Mouse (Mus musculus): ENCODE results near the gene Ankrd28. TPM values are rescaled to one million over a fixed set of nuclear protein-coding genes. Genes with fewer than 3 reads are reported as not detected.

Gene Ankrd28
- polyA plus RNA-seq, 1 experiment, result 6.5 TPM

GRCm38 (mm10) chr14:31790797-31791196 lies 39.7 kb downstream of the Ankrd28 start:
- no peak overlapping the region for H3ac ChIP-seq (ENCODE audit: control insufficient read depth, insufficient read length)

GRCm38 (mm10) chr14:31786906-31787305 lies 43.5 kb downstream of the Ankrd28 start:
- no peak overlapping the region for H3ac ChIP-seq (ENCODE audit: control insufficient read depth, insufficient read length)
- peak overlapping the region; percentile 61 for H3K4me2 ChIP-seq (ENCODE audit: low read depth)
- peaks cover 40% of the 10 kb centered on the region for H3K79me2 ChIP-seq (ENCODE audit: control insufficient read depth, insufficient read depth)
- no peaks in the 10 kb centered on the region for H3K27me3 ChIP-seq (ENCODE audit: control insufficient read depth, insufficient read depth, insufficient read length)
- H3K36me3 ChIP-seq (ENCODE audit: control insufficient read depth, insufficient read depth), result no peaks in the 10 kb centered on the region
- TF ChIP-seq USF1 (IDR thresholded peaks at IDR 0.05; ENCODE audit: low read depth) (no peak), CEBPB (IDR thresholded peaks at IDR 0.05; ENCODE audit: insufficient read depth, poor library complexity, severe bottlenecking) (no peak), SRF (IDR thresholded peaks at IDR 0.05; ENCODE audit: control insufficient read depth, insufficient read length, low read depth) (no peak), E2F4 (IDR thresholded peaks at IDR 0.05; ENCODE audit: insufficient read depth) (no peak), MAX (IDR thresholded peaks at IDR 0.05; ENCODE audit: low read depth) (no peak), POLR2AphosphoS2 (IDR thresholded peaks at IDR 0.05; ENCODE audit: insufficient read length, low read depth) (no peak), REST (IDR thresholded peaks at IDR 0.05; ENCODE audit: insufficient read depth, insufficient read length) (no peak), POLR2A (IDR thresholded peaks at IDR 0.05; ENCODE audit: insufficient read length, low read depth) (no peak), MYOD1 (IDR thresholded peaks at IDR 0.05; ENCODE audit: control insufficient read depth in 1 of 3, insufficient read length in 2 of 3, low read depth in 2 of 3) (no peak), TCF12 (IDR thresholded peaks at IDR 0.05; ENCODE audit: insufficient read depth, poor library complexity, severe bottlenecking) (no peak), MYOG (IDR thresholded peaks at IDR 0.05; ENCODE audit: control insufficient read depth in 1 of 3, insufficient read depth in 1 of 3, insufficient read length in 2 of 3, low read depth in 2 of 3) (no peak), TCF3 (IDR thresholded peaks at IDR 0.05; ENCODE audit: insufficient read length, low read depth) (no peak)
- H3K4me3 ChIP-seq, result no peak overlapping the region

More at GRCm38 (mm10) chr14:31790797-31791196, 39.7 kb downstream of the Ankrd28 start:
- Histone ChIP-seq H3K4me2 (ENCODE audit: low read depth) (no peak overlapping the region), H3K4me3 (no peak overlapping the region), H3K79me2 (ENCODE audit: control insufficient read depth, insufficient read depth) (peaks cover 17% of the 10 kb centered on the region), H3K27me3 (ENCODE audit: control insufficient read depth, insufficient read depth, insufficient read length) (no peaks in the 10 kb centered on the region), H3K36me3 (ENCODE audit: control insufficient read depth, insufficient read depth) (no peaks in the 10 kb centered on the region)
- TF ChIP-seq POLR2A (IDR thresholded peaks at IDR 0.05; ENCODE audit: insufficient read length, low read depth) (no peak), REST (IDR thresholded peaks at IDR 0.05; ENCODE audit: insufficient read depth, insufficient read length) (no peak), TCF12 (IDR thresholded peaks at IDR 0.05; ENCODE audit: insufficient read depth, poor library complexity, severe bottlenecking) (no peak), POLR2AphosphoS2 (IDR thresholded peaks at IDR 0.05; ENCODE audit: insufficient read length, low read depth) (no peak), MYOD1 (IDR thresholded peaks at IDR 0.05; ENCODE audit: control insufficient read depth in 1 of 3, insufficient read length in 2 of 3, low read depth in 2 of 3) (no peak), MAX (IDR thresholded peaks at IDR 0.05; ENCODE audit: low read depth) (no peak), CEBPB (IDR thresholded peaks at IDR 0.05; ENCODE audit: insufficient read depth, poor library complexity, severe bottlenecking) (no peak), SRF (IDR thresholded peaks at IDR 0.05; ENCODE audit: control insufficient read depth, insufficient read length, low read depth) (no peak), TCF3 (IDR thresholded peaks at IDR 0.05; ENCODE audit: insufficient read length, low read depth) (no peak), E2F4 (IDR thresholded peaks at IDR 0.05; ENCODE audit: insufficient read depth) (no peak), USF1 (IDR thresholded peaks at IDR 0.05; ENCODE audit: low read depth) (no peak), MYOG (IDR thresholded peaks at IDR 0.05; ENCODE audit: control insufficient read depth in 1 of 3, insufficient read depth in 1 of 3, insufficient read length in 2 of 3, low read depth in 2 of 3) (no peak)

- H3K4me2 ChIP-seq (ENCODE audit: low read depth), result no peak overlapping the region
- H3K79me2 ChIP-seq (ENCODE audit: control insufficient read depth, insufficient read depth), result peaks cover 44% of the 10 kb centered on the region
- H3K4me3 ChIP-seq, result no peak overlapping the region
- TF ChIP-seq TCF12 (IDR thresholded peaks at IDR 0.05; ENCODE audit: insufficient read depth, poor library complexity, severe bottlenecking) (no peak), MYOG (IDR thresholded peaks at IDR 0.05; ENCODE audit: control insufficient read depth in 1 of 3, insufficient read depth in 1 of 3, insufficient read length in 2 of 3, low read depth in 2 of 3) (no peak), USF1 (IDR thresholded peaks at IDR 0.05; ENCODE audit: low read depth) (no peak), CEBPB (IDR thresholded peaks at IDR 0.05; ENCODE audit: insufficient read depth, poor library complexity, severe bottlenecking) (no peak), TCF3 (IDR thresholded peaks at IDR 0.05; ENCODE audit: insufficient read length, low read depth) (no peak)
- H3K27me3 ChIP-seq (ENCODE audit: control insufficient read depth, insufficient read depth, insufficient read length), result no peaks in the 10 kb centered on the region
- H3ac ChIP-seq (ENCODE audit: control insufficient read depth, insufficient read length), result no peak overlapping the region
- no peaks in the 10 kb centered on the region for H3K36me3 ChIP-seq (ENCODE audit: control insufficient read depth, insufficient read depth)
Observed at GRCm38 (mm10) chr14:31785681-31786080, 44.8 kb downstream of the Ankrd28 start.

GRCm38 (mm10) chr14:31784975-31785374 lies 45.5 kb downstream of the Ankrd28 start:
- TF ChIP-seq TCF12 (IDR thresholded peaks at IDR 0.05; ENCODE audit: insufficient read depth, poor library complexity, severe bottlenecking) (no peak), USF1 (IDR thresholded peaks at IDR 0.05; ENCODE audit: low read depth) (no peak), E2F4 (IDR thresholded peaks at IDR 0.05; ENCODE audit: insufficient read depth) (no peak), REST (IDR thresholded peaks at IDR 0.05; ENCODE audit: insufficient read depth, insufficient read length) (no peak), POLR2AphosphoS2 (IDR thresholded peaks at IDR 0.05; ENCODE audit: insufficient read length, low read depth) (no peak), MYOD1 (IDR thresholded peaks at IDR 0.05; ENCODE audit: control insufficient read depth in 1 of 3, insufficient read length in 2 of 3, low read depth in 2 of 3) (no peak), MYOG (IDR thresholded peaks at IDR 0.05; ENCODE audit: control insufficient read depth in 1 of 3, insufficient read depth in 1 of 3, insufficient read length in 2 of 3, low read depth in 2 of 3) (no peak), TCF3 (IDR thresholded peaks at IDR 0.05; ENCODE audit: insufficient read length, low read depth) (no peak), CEBPB (IDR thresholded peaks at IDR 0.05; ENCODE audit: insufficient read depth, poor library complexity, severe bottlenecking) (no peak)
- H3K79me2 ChIP-seq (ENCODE audit: control insufficient read depth, insufficient read depth), result peaks cover 45% of the 10 kb centered on the region
- H3ac ChIP-seq (ENCODE audit: control insufficient read depth, insufficient read length), result no peak overlapping the region
- no peak overlapping the region for H3K4me2 ChIP-seq (ENCODE audit: low read depth)
- H3K36me3 ChIP-seq (ENCODE audit: control insufficient read depth, insufficient read depth), result no peaks in the 10 kb centered on the region
- no peak overlapping the region for H3K4me3 ChIP-seq
- H3K27me3 ChIP-seq (ENCODE audit: control insufficient read depth, insufficient read depth, insufficient read length), result no peaks in the 10 kb centered on the region

All from myocyte (in vitro differentiated cells).